Mouse (Mus musculus) C2C12 (cell line): ENCODE results near the gene R3hdm4.

ENCODE experiments used
- CTCF ChIP-seq: IDR thresholded peaks from one replicate; pipeline ENCODE4 v1.5.1; 2011; ENCODE audit not compliant: control insufficient read depth, insufficient read depth, insufficient read length
- FOSL1 ChIP-seq: IDR thresholded peaks from one replicate; pipeline ENCODE4 v1.8.0; 2011; ENCODE audit warnings: mild to moderate bottlenecking, low read length; ENCODE audit not compliant: poor library complexity, insufficient read depth, severe bottlenecking
- MAX ChIP-seq: IDR thresholded peaks from one replicate; pipeline ENCODE4 v1.6.1; 2011; ENCODE audit warnings: mild to moderate bottlenecking, control low read depth
- USF1 ChIP-seq: IDR thresholded peaks from one replicate; pipeline ENCODE4 v1.6.1; 2011; ENCODE audit warnings: low read depth, mild to moderate bottlenecking, control low read depth, moderate library complexity

GRCm38 (mm10) chr10:79942988-79943387, 22.0 kb upstream of the R3hdm4 start:
- no peak for TF ChIP-seq CTCF
- no peak for TF ChIP-seq USF1
- no peak for TF ChIP-seq FOSL1
- no peak for TF ChIP-seq MAX
